Mouse (Mus musculus): ENCODE results near the gene Cfap46.

- TF ChIP-seq CTCF (IDR thresholded peaks at IDR 0.05; ENCODE audit: borderline replicate concordance, extremely low read depth, insufficient read depth, insufficient read length): no peak
- no peak for TF ChIP-seq POLR2A (IDR thresholded peaks at IDR 0.05; ENCODE audit: borderline replicate concordance, extremely low read depth, insufficient read depth, insufficient read length, poor library complexity, severe bottlenecking)
Observed at GRCm38 (mm10) chr7:139663318-139663717, 20.3 kb downstream of the Cfap46 start.
